Mouse (Mus musculus) limb, embryonic 12.5 days (tissue): ENCODE data around the gene Zfp874a. TPM values are rescaled to one million over a fixed set of nuclear protein-coding genes. Genes with fewer than 3 reads are reported as not detected.
"Not testable (repeated sequence)": the region's sequence is repeated elsewhere in the genome, so short reads cannot be mapped to it uniquely, and the experiment has no call there.

Experiments used
- ATAC-seq: fragments of 200-750 bp; cut with Nextera tagmentation; 2 replicates; pipeline ENCODE4 v1.8.0; 2017; ENCODE audit warnings: low read depth, moderate TSS enrichment; ENCODE audit not compliant: insufficient number of reproducible peaks, insufficient read depth, low FRiP score, low TSS enrichment
- H3K27ac ChIP-seq: fragments of 300-500 bp; sonication (generic); 2 replicates; pipeline ENCODE4 v1.5.1; 2016; ENCODE audit warnings: mild to moderate bottlenecking, moderate library complexity
- H3K27me3 ChIP-seq: fragments of 300-500 bp; sonication (generic); 2 replicates; pipeline ENCODE4 v1.6.1; 2016; ENCODE audit warnings: mild to moderate bottlenecking, moderate library complexity
- H3K36me3 ChIP-seq: fragments of 300-500 bp; sonication (generic); 2 replicates; pipeline ENCODE4 v1.6.1; 2016; ENCODE audit warnings: mild to moderate bottlenecking, moderate library complexity
- H3K4me1 ChIP-seq: fragments of 300-500 bp; sonication (generic); replicated peaks from 2 replicates; pipeline ENCODE4 v1.6.1; 2016
- H3K4me2 ChIP-seq: fragments of 300-500 bp; sonication (generic); 2 replicates; pipeline ENCODE4 v1.6.1; 2016; ENCODE audit warnings: mild to moderate bottlenecking, moderate library complexity
- H3K4me3 ChIP-seq: fragments of 300-500 bp; sonication (generic); replicated peaks from 2 replicates; pipeline ENCODE4 v1.5.1; 2016; ENCODE audit warnings: mild to moderate bottlenecking
- H3K9ac ChIP-seq: fragments of 300-500 bp; sonication (generic); replicated peaks from 2 replicates; pipeline ENCODE4 v1.6.1; 2016; ENCODE audit warnings: mild to moderate bottlenecking, moderate library complexity
- H3K9me3 ChIP-seq: fragments of 300-500 bp; sonication (generic); 2 replicates; pipeline ENCODE4 v1.6.1; 2016; ENCODE audit warnings: mild to moderate bottlenecking, moderate library complexity
- WGBS: fragments of 180-500 bp; shearing (Covaris S2); methylation state at CpG from one replicate; pipeline ENCODE4 v1.1.7; 2016; 5-methylcytosine and 5-hydroxymethylcytosine counted together
- polyA plus RNA-seq: library from polyadenylated mRNA; unstranded; fragments of >200 nt; fragmentation: Nextera tagmentation; extraction: Ambion mirVana; gene quantifications from 2 replicates; pipeline ENCODE4 v1.2.1, GENCODE M21; 2016

Zfp874a gene
- polyA plus RNA-seq, 1 experiment from 2014 or later, result 10.4 TPM

DNA sequence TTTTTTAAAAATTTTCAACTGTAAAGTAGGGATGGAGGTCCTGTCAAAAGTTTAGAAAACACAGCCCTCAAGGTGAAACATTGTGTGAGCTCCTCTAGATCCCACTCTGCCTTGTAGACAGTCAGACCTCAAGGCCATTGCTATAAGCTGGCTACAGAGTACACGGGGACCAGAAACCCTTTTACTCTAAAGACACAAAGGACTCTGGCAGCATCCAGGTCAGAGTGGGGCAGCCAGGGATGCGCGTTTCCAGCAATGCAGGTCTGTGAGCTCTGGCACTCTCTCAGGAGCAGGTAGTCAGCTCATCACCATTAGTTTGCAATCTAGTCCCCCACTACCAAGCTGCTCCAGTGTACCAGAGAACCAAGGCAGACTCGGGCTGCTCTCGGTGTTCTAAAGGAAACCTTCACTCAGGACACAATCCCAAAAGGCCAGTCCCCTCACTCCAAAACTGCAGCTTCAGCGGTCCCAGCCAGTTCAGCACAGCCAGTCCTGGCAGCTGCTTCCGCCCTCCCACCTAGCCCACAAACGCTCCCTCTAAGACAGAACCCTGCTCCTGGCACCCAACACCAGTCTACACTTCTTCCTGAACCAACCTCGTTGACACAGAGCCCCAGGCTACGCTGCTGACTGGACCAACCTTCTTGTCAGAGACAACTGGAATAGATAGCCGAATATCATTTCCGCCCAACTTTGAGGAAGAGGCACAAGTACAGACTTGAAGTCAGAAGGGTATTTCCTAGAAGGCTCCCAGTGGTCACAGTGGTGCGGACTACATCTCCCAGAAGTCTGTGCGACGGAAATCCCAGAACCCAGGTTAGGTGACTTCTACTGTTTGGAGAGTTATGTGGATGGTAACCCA, 76.1 kb downstream of the Zfp874a start, which contains the start of the genes Gm28041 and Zfp456:
Gene Gm28041, minus strand, starts transcription at position 684 of the 862 bp plus-strand sequence.
Gene Zfp456, minus strand, starts transcription at position 761 of the 862 bp plus-strand sequence.
- not testable (repeated sequence) for H3K27ac ChIP-seq, H3K27me3 ChIP-seq, H3K36me3 ChIP-seq, H3K4me1 ChIP-seq, H3K9me3 ChIP-seq
- ATAC-seq, result peak; percentile 89
- Histone ChIP-seq H3K4me2 (peak within 1 kb of the TSS; percentile 58), H3K9ac (peak within 1 kb of the TSS; percentile 42; the same call in 1 of the 2 replicates), H3K4me3 (peak within 1 kb of the TSS; percentile 46)
- 22% methylated on average over 13 of the region's 15 CpGs for WGBS

Other genes with a start within 250 kb of the Zfp874a start
- 1.5 and 2.0 TPM in 2 replicates for gene Zfp458, start 173.2 kb downstream of the Zfp874a start, polyA plus RNA-seq
- 0.47 and 0.58 TPM in 2 replicates for gene Zfp457, start 145.1 kb downstream of the Zfp874a start, polyA plus RNA-seq
- gene Zfp595, start 119.1 kb downstream of the Zfp874a start, polyA plus RNA-seq, result 1.9 and 3.0 TPM in 2 replicates
- not detected in 2 replicates for gene Gm28044, start 91.1 kb downstream of the Zfp874a start, polyA plus RNA-seq
- 1.2 and 1.3 TPM in 2 replicates for gene Zfp953, start 91.0 kb downstream of the Zfp874a start, polyA plus RNA-seq
- gene Gm28041, start 75.9 kb downstream of the Zfp874a start, polyA plus RNA-seq, result not detected in 2 replicates
- gene Zfp456, start 75.8 kb downstream of the Zfp874a start, polyA plus RNA-seq, result 1.4 and 1.8 TPM in 2 replicates
- gene Zfp429, start 51.8 kb downstream of the Zfp874a start, polyA plus RNA-seq, result 4.9 and 5.1 TPM in 2 replicates
- 1.5 and 2.3 TPM in 2 replicates for gene Zfp459, start 30.2 kb downstream of the Zfp874a start, polyA plus RNA-seq
- gene Zfp874b, start 32.6 kb upstream of the Zfp874a start, polyA plus RNA-seq, result 2.4 and 3.2 TPM in 2 replicates
- 22.1 and 22.5 TPM in 2 replicates for gene Zfp58, start 48.9 kb upstream of the Zfp874a start, polyA plus RNA-seq
- 0.29 TPM in 1 of 2 replicates, not detected in the other for gene Gm26965, start 74.5 kb upstream of the Zfp874a start, polyA plus RNA-seq
- 26.3 and 26.5 TPM in 2 replicates for gene Zfp87, start 74.6 kb upstream of the Zfp874a start, polyA plus RNA-seq
- gene Zfp748, start 102.2 kb upstream of the Zfp874a start, polyA plus RNA-seq, result 16.5 and 17.6 TPM in 2 replicates
- 5.3 TPM in 2 replicates for gene Zfp729b, start 158.1 kb upstream of the Zfp874a start, polyA plus RNA-seq
- gene Gm49345, start 186.1 kb upstream of the Zfp874a start, polyA plus RNA-seq, result 0.20 TPM in 1 of 2 replicates, not detected in the other
- gene Zfp729a, start 186.2 kb upstream of the Zfp874a start, polyA plus RNA-seq, result 3.4 and 3.6 TPM in 2 replicates
- 15.1 and 15.8 TPM in 2 replicates for gene Zfp738, start 235.4 kb upstream of the Zfp874a start, polyA plus RNA-seq